Mouse (Mus musculus) cerebellum, adult 9-10 months (tissue): ENCODE data around the gene Myh6.
"Not testable (repeated sequence)": the region's sequence is repeated elsewhere in the genome, so short reads cannot be mapped to it uniquely, and the experiment has no call there.

Source experiments
- DNase-seq: peaks from one replicate; pipeline ENCODE4 v3.0.0; 2022

Gene Myh6

GRCm38 (mm10) chr14:54966320-54966977, at the start of gene Myh6:
Gene Myh6, minus strand, starts transcription at chr14:54966927.
- DNase-seq = no peak

- no peak for DNase-seq
Observed at GRCm38 (mm10) chr14:55015767-55016111, 49.0 kb upstream of the Myh6 start.

GRCm38 (mm10) chr14:55014991-55015766, 48.5 kb upstream of the Myh6 start, which contains the start of gene Ngdn:
Gene Ngdn, plus strand, starts transcription at chr14:55015454.
- DNase-seq = peak; percentile 100

- no peak for DNase-seq
Observed at GRCm38 (mm10) chr14:55014591-55014990, 47.9 kb upstream of the Myh6 start.

GRCm38 (mm10) chr14:55011116-55011515, 44.4 kb upstream of the Myh6 start:
- DNase-seq = peak; percentile 23

GRCm38 (mm10) chr14:55008417-55008816, 41.7 kb upstream of the Myh6 start:
- no peak for DNase-seq

GRCm38 (mm10) chr14:55007120-55007908, 40.6 kb upstream of the Myh6 start:
- DNase-seq = no peak

GRCm38 (mm10) chr14:55006541-55006940, 39.8 kb upstream of the Myh6 start:
- no peak for DNase-seq

- DNase-seq = no peak
Observed at GRCm38 (mm10) chr14:55005967-55006366, 39.2 kb upstream of the Myh6 start.

- no peak for DNase-seq
Observed at GRCm38 (mm10) chr14:55005506-55005905, 38.8 kb upstream of the Myh6 start.

- DNase-seq = no peak
Observed at GRCm38 (mm10) chr14:55003878-55004855, 37.4 kb upstream of the Myh6 start.

GRCm38 (mm10) chr14:55002687-55003120, 36.0 kb upstream of the Myh6 start:
- no peak for DNase-seq

GRCm38 (mm10) chr14:55001938-55002686, 35.4 kb upstream of the Myh6 start:
- no peak for DNase-seq

GRCm38 (mm10) chr14:55001446-55001845, 34.7 kb upstream of the Myh6 start:
- no peak for DNase-seq

- DNase-seq = no peak
Observed at GRCm38 (mm10) chr14:55000814-55001213, 34.1 kb upstream of the Myh6 start.

GRCm38 (mm10) chr14:54999868-55000267, 33.1 kb upstream of the Myh6 start:
- not testable (repeated sequence) for DNase-seq

GRCm38 (mm10) chr14:54998680-54999079, 32.0 kb upstream of the Myh6 start:
- DNase-seq = no peak

- no peak for DNase-seq
Observed at GRCm38 (mm10) chr14:54997297-54997696, 30.6 kb upstream of the Myh6 start.

GRCm38 (mm10) chr14:54996793-54997192, 30.1 kb upstream of the Myh6 start:
- no peak for DNase-seq

GRCm38 (mm10) chr14:54995457-54996138, 28.9 kb upstream of the Myh6 start:
- DNase-seq = no peak

GRCm38 (mm10) chr14:54994869-54995186, 28.1 kb upstream of the Myh6 start:
- DNase-seq = no peak
